Mouse (Mus musculus) G1E (cell line): ENCODE measurements around the gene Xkr8.

ENCODE experiments used
- CTCF ChIP-seq: IDR thresholded peaks from 2 replicates; pipeline ENCODE4 v1.5.1; 2012; ENCODE audit warnings: low read depth, low read length, inconsistent platforms, mixed read lengths
- GATA1 ChIP-seq: IDR thresholded peaks from 2 replicates; pipeline ENCODE4 v1.6.1; 2012; ENCODE audit warnings: borderline replicate concordance, low read length, inconsistent platforms, mixed read lengths
- GATA2 ChIP-seq: IDR thresholded peaks from 2 replicates; pipeline ENCODE4 v1.6.1; 2012; ENCODE audit warnings: low read depth, low read length, inconsistent platforms, borderline replicate concordance
- POLR2AphosphoS5 ChIP-seq: IDR thresholded peaks from 2 replicates; pipeline ENCODE4 v1.6.1; 2012; ENCODE audit warnings: low read depth, low read length, inconsistent platforms; ENCODE audit not compliant: insufficient replicate concordance
- TAL1 ChIP-seq: conservative IDR thresholded peaks from 2 replicates; pipeline ENCODE4 v1.6.1; 2012; ENCODE audit warnings: low read depth, low read length, inconsistent platforms, mixed read lengths

- no peak for TF ChIP-seq TAL1
- no peak for TF ChIP-seq CTCF
- no peak for TF ChIP-seq GATA1
- no peak for TF ChIP-seq POLR2AphosphoS5
- TF ChIP-seq GATA2 = no peak
Observed at GRCm38 (mm10) chr4:132743992-132744911, 11.9 kb upstream of the Xkr8 start.
